Mouse (Mus musculus): ENCODE data around the gene Cyp1b1. TPM values are rescaled to one million over a fixed set of nuclear protein-coding genes. Genes with fewer than 3 reads are reported as not detected.

The Cyp1b1 gene
- total RNA-seq, 2 experiments from 2014 or later = not detected

GRCm38 (mm10) chr17:79715649-79716143 lies 835 bp upstream of the Cyp1b1 start:
- peak; percentile 91 for ATAC-seq (replicated peaks; ENCODE audit: low FRiP score, low TSS enrichment, poor library complexity, severe bottlenecking)

DNA sequence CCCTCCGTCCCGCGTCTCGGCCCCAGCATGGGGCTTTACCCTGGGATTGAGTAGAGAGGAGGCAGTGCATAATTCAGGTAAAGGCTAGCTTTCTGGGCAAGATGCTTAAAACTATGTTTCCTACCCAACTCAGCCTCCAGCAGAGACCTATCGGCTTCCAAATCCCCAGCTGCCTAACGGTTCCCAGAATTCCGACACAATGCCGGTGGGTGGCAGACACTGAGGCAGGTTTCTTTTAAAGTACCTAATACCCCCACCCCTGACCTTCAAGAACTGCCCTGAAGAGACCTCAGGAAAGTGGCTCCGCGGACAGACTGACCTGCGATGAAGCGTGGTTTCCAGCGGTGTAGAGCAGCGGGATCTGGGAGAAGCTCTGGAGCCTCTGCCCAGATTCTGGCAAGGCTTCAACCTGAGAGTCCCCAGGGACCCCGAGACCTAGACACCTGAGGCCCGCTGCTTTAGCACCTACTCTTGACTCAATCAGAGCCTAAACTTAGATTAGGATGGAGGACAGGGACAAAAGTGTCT lies 429 bp downstream of the Cyp1b1 start:
- no peak for ATAC-seq (replicated peaks; ENCODE audit: low FRiP score, low TSS enrichment, poor library complexity, severe bottlenecking)

DNA sequence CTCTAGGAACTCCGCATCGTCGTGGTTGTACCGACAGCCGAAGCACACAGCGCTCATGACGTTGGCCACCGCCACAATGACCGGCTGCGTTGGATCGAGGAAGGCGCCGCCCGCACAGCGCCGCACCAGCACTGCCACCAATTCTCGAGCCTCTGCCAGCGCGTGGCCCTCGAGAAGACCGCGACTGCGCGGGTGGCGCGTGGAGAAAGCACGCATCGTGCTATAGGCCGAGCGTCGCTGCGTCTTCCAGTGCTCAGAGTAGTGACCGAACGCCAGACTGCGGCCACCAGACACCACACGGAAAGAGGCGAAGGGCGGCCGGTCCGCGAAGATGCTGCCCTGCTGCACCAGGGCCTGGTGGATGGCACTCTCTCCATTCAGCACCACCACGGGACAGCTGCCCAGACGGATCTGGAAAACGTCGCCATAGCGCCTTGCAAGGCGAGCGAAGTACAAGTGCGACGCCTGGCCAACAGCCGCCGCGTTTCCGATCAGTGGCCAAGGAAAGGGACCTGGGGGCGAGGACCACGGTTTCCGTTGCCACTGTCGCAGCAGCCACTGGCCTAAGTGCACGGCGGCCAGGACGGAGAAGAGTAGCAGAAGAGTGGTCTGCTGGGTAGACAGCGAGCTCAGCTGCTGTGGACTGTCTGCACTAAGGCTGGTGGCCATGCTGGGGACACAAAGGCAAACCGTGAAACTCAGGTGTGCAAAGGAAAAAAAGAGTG lies 1.1 kb downstream of the Cyp1b1 start:
- no peak for ATAC-seq (replicated peaks; ENCODE audit: low FRiP score, low TSS enrichment, poor library complexity, severe bottlenecking)

GRCm38 (mm10) chr17:79713276-79713642 lies 1.6 kb downstream of the Cyp1b1 start:
- 0 out of 2 replicates have a peak, but pooled peaks have one; percentile 25 for ATAC-seq (replicated peaks; ENCODE audit: low FRiP score, low TSS enrichment, poor library complexity, severe bottlenecking)

- no peak for ATAC-seq (replicated peaks; ENCODE audit: low FRiP score, low TSS enrichment, poor library complexity, severe bottlenecking)
Observed at GRCm38 (mm10) chr17:79712536-79712935, 2.3 kb downstream of the Cyp1b1 start.

- ATAC-seq (replicated peaks; ENCODE audit: low FRiP score, low TSS enrichment, poor library complexity, severe bottlenecking) = no peak
Observed at GRCm38 (mm10) chr17:79711944-79712343, 2.9 kb downstream of the Cyp1b1 start.

GRCm38 (mm10) chr17:79710246-79710842 lies 4.5 kb downstream of the Cyp1b1 start:
- ATAC-seq (replicated peaks; ENCODE audit: low FRiP score, low TSS enrichment, poor library complexity, severe bottlenecking) = no peak

- no peak for ATAC-seq (replicated peaks; ENCODE audit: low FRiP score, low TSS enrichment, poor library complexity, severe bottlenecking)
Observed at GRCm38 (mm10) chr17:79709718-79710117, 5.1 kb downstream of the Cyp1b1 start.

GRCm38 (mm10) chr17:79708168-79708567 lies 6.7 kb downstream of the Cyp1b1 start:
- no peak for ATAC-seq (replicated peaks; ENCODE audit: low FRiP score, low TSS enrichment, poor library complexity, severe bottlenecking)

GRCm38 (mm10) chr17:79705671-79706455 lies 9.0 kb downstream of the Cyp1b1 start:
- ATAC-seq (replicated peaks; ENCODE audit: low FRiP score, low TSS enrichment, poor library complexity, severe bottlenecking) = no peak

DNA sequence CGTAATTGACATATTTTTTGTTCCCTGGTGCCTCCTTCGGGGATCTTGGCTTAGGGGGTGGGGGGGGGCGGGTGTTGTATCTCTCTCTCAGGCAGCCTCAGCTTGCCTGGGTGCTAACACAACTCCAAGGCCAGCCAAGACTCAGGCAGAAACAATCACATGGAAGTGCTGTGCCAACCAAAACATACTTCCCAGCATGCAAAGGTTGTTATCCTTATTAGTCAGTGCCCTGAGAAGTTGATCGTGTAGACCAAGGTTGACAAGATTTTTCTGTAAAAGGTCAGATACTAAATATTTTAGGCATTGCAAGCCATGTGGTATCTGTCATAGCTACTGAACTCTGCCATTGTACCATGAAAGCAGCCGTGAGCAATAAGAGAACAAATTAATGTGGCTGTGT lies 14.0 kb downstream of the Cyp1b1 start:
- no peak for ATAC-seq (replicated peaks; ENCODE audit: low FRiP score, low TSS enrichment, poor library complexity, severe bottlenecking)

GRCm38 (mm10) chr17:79699197-79699596 lies 15.7 kb downstream of the Cyp1b1 start:
- no peak for ATAC-seq (replicated peaks; ENCODE audit: low FRiP score, low TSS enrichment, poor library complexity, severe bottlenecking)

DNA sequence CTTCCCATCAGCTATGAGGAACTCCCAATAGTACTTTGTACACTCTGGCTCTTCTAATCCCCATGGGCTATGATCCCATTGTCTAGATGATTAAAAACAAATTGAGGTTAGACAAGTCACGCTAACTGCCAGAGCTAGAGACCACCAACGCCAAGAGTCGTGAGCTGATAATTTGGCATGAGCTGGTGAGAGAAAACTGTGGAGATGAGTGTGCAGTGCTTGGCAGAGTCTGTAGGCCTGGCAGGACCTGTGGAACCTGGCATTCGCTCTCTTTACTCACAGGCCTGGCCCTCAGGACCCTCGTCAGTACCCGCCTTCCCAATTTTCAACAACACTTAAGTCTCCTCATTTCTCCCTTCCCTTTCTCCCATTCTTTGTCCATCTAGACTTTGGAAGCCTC lies 19.3 kb downstream of the Cyp1b1 start:
- ATAC-seq (replicated peaks; ENCODE audit: low FRiP score, low TSS enrichment, poor library complexity, severe bottlenecking) = no peak

DNA sequence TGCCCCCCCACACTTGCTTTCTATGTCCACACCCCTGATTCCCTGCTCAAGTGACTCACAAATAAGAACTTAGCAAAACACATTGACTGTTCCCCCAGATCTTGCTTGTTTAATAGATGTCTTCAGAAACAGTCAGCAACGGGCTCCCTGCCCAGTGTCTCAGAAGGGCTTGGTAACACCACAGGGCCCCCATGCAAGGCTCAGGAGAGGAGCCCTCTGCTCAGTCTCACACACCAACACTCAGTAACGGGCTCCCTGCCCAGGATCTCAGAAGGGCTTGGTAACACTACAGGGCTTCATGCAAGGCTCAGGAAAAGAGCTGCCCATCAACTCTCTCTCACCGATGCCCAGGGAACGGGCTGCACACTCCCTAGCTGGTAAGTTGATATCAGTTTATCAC lies 19.8 kb downstream of the Cyp1b1 start:
- no peak for ATAC-seq (replicated peaks; ENCODE audit: low FRiP score, low TSS enrichment, poor library complexity, severe bottlenecking)

- ATAC-seq (replicated peaks; ENCODE audit: low FRiP score, low TSS enrichment, poor library complexity, severe bottlenecking) = no peak
Observed at GRCm38 (mm10) chr17:79670837-79671236, 44.0 kb downstream of the Cyp1b1 start.

GRCm38 (mm10) chr17:79664106-79664417 lies 50.8 kb downstream of the Cyp1b1 start:
- ATAC-seq (replicated peaks; ENCODE audit: low FRiP score, low TSS enrichment, poor library complexity, severe bottlenecking) = no peak

- ATAC-seq (replicated peaks; ENCODE audit: low FRiP score, low TSS enrichment, poor library complexity, severe bottlenecking) = 0 out of 2 replicates have a peak, but pooled peaks have one; percentile 47
Observed at GRCm38 (mm10) chr17:79663393-79664105, 51.3 kb downstream of the Cyp1b1 start.

- ATAC-seq (replicated peaks; ENCODE audit: low FRiP score, low TSS enrichment, poor library complexity, severe bottlenecking) = no peak
Observed at GRCm38 (mm10) chr17:79661848-79662247, 53.0 kb downstream of the Cyp1b1 start.

DNA sequence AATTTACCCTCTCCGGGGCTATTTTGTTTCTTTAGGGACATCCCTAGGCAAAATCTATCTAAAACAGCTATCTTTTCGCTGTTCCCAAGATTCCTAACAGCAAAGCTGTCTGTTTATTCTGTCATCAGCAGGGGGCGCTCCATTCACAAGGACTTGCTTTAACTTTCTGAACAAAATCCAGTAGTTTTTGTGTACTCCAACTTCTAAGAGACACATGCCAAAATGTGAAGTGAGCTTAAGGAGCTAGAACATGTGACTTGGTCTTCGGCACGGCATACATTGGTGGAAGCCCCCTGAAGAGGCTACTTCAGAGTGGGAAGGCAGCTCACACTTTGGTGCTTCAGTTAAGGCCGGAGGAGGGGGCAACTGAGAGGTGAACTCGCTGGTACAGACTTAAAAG lies 53.5 kb downstream of the Cyp1b1 start:
- ATAC-seq (replicated peaks; ENCODE audit: low FRiP score, low TSS enrichment, poor library complexity, severe bottlenecking) = peak; percentile 68

GRCm38 (mm10) chr17:79658863-79659262 lies 56.0 kb downstream of the Cyp1b1 start:
- no peak for ATAC-seq (replicated peaks; ENCODE audit: low FRiP score, low TSS enrichment, poor library complexity, severe bottlenecking)
